Mouse (Mus musculus): ENCODE measurements around the gene Gm13275.
"Not testable (repeated sequence)": the region's sequence is repeated elsewhere in the genome, so short reads cannot be mapped to it uniquely, and the experiment has no call there.

- not testable (repeated sequence) for TF ChIP-seq CTCF, EP300 (IDR thresholded peaks at IDR 0.05)
Measured at GRCm38 (mm10) chr4:88776622-88777021, 17.7 kb upstream of the Gm13275 start, which contains the start of gene Gm13289.
